Mouse (Mus musculus) left cerebral cortex, adult 8-10 months (tissue): ENCODE results near the gene Gabarap. TPM values are rescaled to one million over a fixed set of nuclear protein-coding genes. Genes with fewer than 3 reads are reported as not detected.

Experiments
- microRNA-seq, 2 experiments: library from miRNA; unstranded; fragments of <30 nt; microRNA quantifications; one replicate each; pipeline ENCODE4 v1.2.0; 2022
- total RNA-seq, 4 experiments: library from RNA; stranded (reverse); gene quantifications; 2 replicates each; pipeline ENCODE4 v1.2.4; 2022

The Gabarap gene
- total RNA-seq, 4 experiments from 2014 or later: 218 to 247 (median 236) TPM

Small RNA genes lying within 50 kb of the gene (microRNA-seq; reads per million reads assigned to microRNA genes)
- gene Gm44349: 0.44 to 0.84 reads per million in 2 experiments
- 6,891 to 7,549 reads per million in 2 experiments for gene Mir324

Other genes with a start within 250 kb of the Gabarap start
- 10 to 100 TPM; 48.6 to 56.4 (median 51.3) TPM for gene Polr2a, start 232.5 kb upstream of the Gabarap start, total RNA-seq
- gene Slc35g3, start 229.2 kb upstream of the Gabarap start, total RNA-seq: not detected
- 100 to 1,000 TPM; 138 to 158 (median 147) TPM for gene Zbtb4, start 225.2 kb upstream of the Gabarap start, total RNA-seq
- 1 to 10 TPM in 2 of 4 experiments, under 1 TPM in 2; 0.51 to 1.2 (median 0.92) TPM for gene Chrnb1, start 195.2 kb upstream of the Gabarap start, total RNA-seq
- 10 to 100 TPM; 18.8 to 22.3 (median 19.7) TPM for gene Fgf11, start 189.3 kb upstream of the Gabarap start, total RNA-seq
- under 1 TPM in 2 of 4 experiments, not detected in 2; 0.16 to 0.20 TPM for gene Tmem102, start 185.5 kb upstream of the Gabarap start, total RNA-seq
- not detected for gene Gm39566, start 175.8 kb upstream of the Gabarap start, total RNA-seq
- gene Spem2, start 172.7 kb upstream of the Gabarap start, total RNA-seq: not detected
- under 1 TPM in 3 of 4 experiments, not detected in 1; 0.43 to 0.74 (median 0.49) TPM for gene Spem1, start 169.0 kb upstream of the Gabarap start, total RNA-seq
- 100 to 1,000 TPM; 217 to 228 (median 217) TPM for gene Nlgn2, start 153.4 kb upstream of the Gabarap start, total RNA-seq
- 100 to 1,000 TPM; 117 to 147 (median 123) TPM for gene Tmem256, start 152.6 kb upstream of the Gabarap start, total RNA-seq
- gene Plscr3, start 144.8 kb upstream of the Gabarap start, total RNA-seq: 10 to 100 TPM; 16.0 to 20.0 (median 18.6) TPM
- under 1 TPM in 3 of 4 experiments, not detected in 1; 0.26 to 0.46 (median 0.30) TPM for gene Tnk1, start 132.4 kb upstream of the Gabarap start, total RNA-seq
- gene Tmem95, start 113.1 kb upstream of the Gabarap start, total RNA-seq: not detected
- gene Kctd11, start 109.7 kb upstream of the Gabarap start, total RNA-seq: 1 to 10 TPM; 1.0 to 2.0 (median 1.2) TPM
- not detected for gene Acap1, start 95.6 kb upstream of the Gabarap start, total RNA-seq
- 1 to 10 TPM in 1 of 4 experiments, under 1 TPM in 3; 0.39 to 1.1 (median 0.56) TPM for gene 2810408A11Rik, start 90.2 kb upstream of the Gabarap start, total RNA-seq
- 100 to 1,000 TPM in 3 of 4 experiments, 10 to 100 TPM in 1; 97.6 to 122 (median 112) TPM for gene Neurl4, start 90.1 kb upstream of the Gabarap start, total RNA-seq
- 10 to 100 TPM; 27.1 to 37.6 (median 32.4) TPM for gene Gps2, start 77.3 kb upstream of the Gabarap start, total RNA-seq
- gene Eif5a, start 69.2 kb upstream of the Gabarap start, total RNA-seq: 100 to 1,000 TPM; 413 to 430 (median 416) TPM
- gene Ybx2, start 55.3 kb upstream of the Gabarap start, total RNA-seq: 1 to 10 TPM; 5.1 to 9.6 (median 6.1) TPM
- 1 to 10 TPM; 4.8 to 5.4 (median 5.1) TPM for gene Slc2a4, start 43.0 kb upstream of the Gabarap start, total RNA-seq
- not detected for gene Cldn7, start 26.4 kb upstream of the Gabarap start, total RNA-seq
- gene Ctdnep1, start 10.0 kb upstream of the Gabarap start, total RNA-seq: 100 to 1,000 TPM; 108 to 126 (median 118) TPM
- gene Elp5, start 8.6 kb upstream of the Gabarap start, total RNA-seq: 100 to 1,000 TPM in 1 of 4 experiments, 10 to 100 TPM in 3; 78.7 to 101 (median 87.1) TPM
- 10 to 100 TPM; 49.6 to 59.9 (median 51.8) TPM for gene Phf23, start 4.6 kb downstream of the Gabarap start, total RNA-seq
- 10 to 100 TPM; 28.0 to 36.9 (median 32.9) TPM for gene Dvl2, start 9.5 kb downstream of the Gabarap start, total RNA-seq
- 10 to 100 TPM; 57.9 to 68.3 (median 61.2) TPM for gene Acadvl, start 24.3 kb downstream of the Gabarap start, total RNA-seq
- gene Dlg4, start 25.8 kb downstream of the Gabarap start, total RNA-seq: 100 to 1,000 TPM; 721 to 849 (median 797) TPM
- 1 to 10 TPM in 2 of 4 experiments, under 1 TPM in 2; 0.77 to 2.4 (median 1.5) TPM for gene Asgr1, start 62.9 kb downstream of the Gabarap start, total RNA-seq
- not detected for gene Asgr2, start 101.5 kb downstream of the Gabarap start, total RNA-seq
- gene Mgl2, start 139.2 kb downstream of the Gabarap start, total RNA-seq: 1 to 10 TPM in 1 of 4 experiments, under 1 TPM in 3; 0.57 to 1.1 (median 0.76) TPM
- 1 to 10 TPM in 3 of 4 experiments, under 1 TPM in 1; 0.96 to 3.3 (median 2.7) TPM for gene Clec10a, start 165.1 kb downstream of the Gabarap start, total RNA-seq
- 10 to 100 TPM; 32.3 to 43.4 (median 36.5) TPM for gene Slc16a11, start 221.6 kb downstream of the Gabarap start, total RNA-seq
- gene Slc16a13, start 229.9 kb downstream of the Gabarap start, total RNA-seq: 10 to 100 TPM in 1 of 4 experiments, 1 to 10 TPM in 3; 7.6 to 10.4 (median 8.5) TPM
- gene Bcl6b, start 238.7 kb downstream of the Gabarap start, total RNA-seq: 1 to 10 TPM; 1.0 to 2.2 (median 1.9) TPM
- 10 to 100 TPM; 41.0 to 46.9 (median 42.0) TPM for gene 0610010K14Rik, start 246.8 kb downstream of the Gabarap start, total RNA-seq
- gene Gm21988, start 248.7 kb downstream of the Gabarap start, total RNA-seq: 1 to 10 TPM; 3.2 to 5.1 (median 3.8) TPM
- gene Rnasek, start 248.7 kb downstream of the Gabarap start, total RNA-seq: 100 to 1,000 TPM; 197 to 255 (median 240) TPM